Mouse (Mus musculus): Measurements from ENCODE around the gene Hipk2.

DNA sequence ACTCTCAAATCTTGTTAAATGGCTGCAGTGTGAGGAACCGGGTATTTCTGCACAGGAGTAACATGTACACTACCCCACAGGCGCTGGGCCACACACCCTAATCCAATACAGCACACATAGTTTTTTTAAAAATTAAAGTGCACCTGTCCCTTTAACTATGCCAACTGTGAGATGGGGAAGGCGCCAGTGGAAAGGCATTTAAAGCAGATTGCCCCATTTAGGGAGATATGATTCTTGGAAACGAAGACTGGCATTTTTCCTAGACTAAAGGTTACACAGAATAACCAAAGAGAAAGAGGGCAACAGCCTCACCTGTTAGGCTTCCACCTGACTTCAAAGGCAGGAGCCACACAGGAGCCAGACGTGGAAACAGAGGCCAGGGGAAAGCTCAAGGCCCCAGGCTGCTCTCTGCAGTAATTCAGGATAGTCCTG lies 22.4 kb downstream of the Hipk2 start:
- TF ChIP-seq CTCF (IDR thresholded peaks at IDR 0.05; ENCODE audit: control insufficient read depth, insufficient read depth, low read length) (no peak), POLR2A (IDR thresholded peaks at IDR 0.05; ENCODE audit: borderline replicate concordance, control insufficient read depth, low read depth, low read length) (no peak)

All from bone marrow, adult 2 months (tissue).